Mouse (Mus musculus) spleen, adult 2 months (tissue): ENCODE data around the gene Axin1.

Source experiments
- CTCF ChIP-seq: fragments of 200-500 bp; IDR thresholded peaks from 2 replicates; pipeline ENCODE4 v1.5.1; 2011; ENCODE audit warnings: mild to moderate bottlenecking, inconsistent platforms; ENCODE audit not compliant: insufficient read depth, insufficient read length, insufficient replicate concordance; ENCODE audit errors: extremely low read depth
- POLR2A ChIP-seq: fragments of 200-500 bp; IDR thresholded peaks from 2 replicates; pipeline ENCODE4 v1.6.1; 2011; ENCODE audit warnings: low read depth, low read length, inconsistent platforms

DNA sequence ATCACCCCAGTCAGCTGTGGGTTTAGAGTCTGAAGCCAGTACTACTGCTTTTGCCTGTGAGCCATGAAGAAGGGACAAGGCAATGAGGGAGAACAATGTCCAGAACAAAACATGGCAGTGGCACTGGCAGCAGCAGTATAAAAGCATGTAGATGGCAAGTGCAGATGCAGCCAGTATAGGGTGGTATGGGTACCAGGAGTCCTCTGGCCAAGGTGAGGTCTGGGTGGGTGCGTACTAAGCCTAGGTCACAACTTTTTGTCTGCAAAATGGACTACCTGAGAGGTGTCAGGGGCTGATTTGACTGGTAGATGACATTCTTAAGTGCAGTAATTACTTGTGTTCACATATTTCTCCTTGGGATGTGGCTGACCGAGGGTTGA lies 747 bp upstream of the Axin1 start:
- TF ChIP-seq CTCF = no peak
- no peak for TF ChIP-seq POLR2A
